Mouse (Mus musculus) c-Kit-positive CD71-positive TER-119-positive erythroid progenitor cells, embryonic 14.5 days (primary cell): ENCODE data around the gene Rarb.

ENCODE experiments used
- DNase-seq: peaks from one replicate; pipeline ENCODE4 v3.0.0-alpha.2; 2013; ENCODE audit warnings: low spot score

The Rarb gene

GRCm38 (mm10) chr14:16578100-16578499, 240.9 kb downstream of the Rarb start:
- DNase-seq: no peak

- no peak for DNase-seq
Observed at GRCm38 (mm10) chr14:16577049-16577448, 241.9 kb downstream of the Rarb start.

- no peak for DNase-seq
Observed at GRCm38 (mm10) chr14:16574925-16575721, 243.8 kb downstream of the Rarb start.

- DNase-seq: no peak
Observed at GRCm38 (mm10) chr14:16573475-16574171, 245.3 kb downstream of the Rarb start.

- DNase-seq: no peak
Observed at GRCm38 (mm10) chr14:16572755-16573340, 246.1 kb downstream of the Rarb start.

- no peak for DNase-seq
Observed at GRCm38 (mm10) chr14:16569506-16570001, 249.4 kb downstream of the Rarb start.

GRCm38 (mm10) chr14:16566920-16567319, 252.0 kb downstream of the Rarb start:
- no peak for DNase-seq

- no peak for DNase-seq
Observed at GRCm38 (mm10) chr14:16563912-16564311, 255.0 kb downstream of the Rarb start.

- DNase-seq: no peak
Observed at GRCm38 (mm10) chr14:16561496-16562170, 257.3 kb downstream of the Rarb start.

GRCm38 (mm10) chr14:16559294-16560217, 259.4 kb downstream of the Rarb start:
- DNase-seq: no peak

GRCm38 (mm10) chr14:16558033-16558432, 260.9 kb downstream of the Rarb start:
- no peak for DNase-seq

GRCm38 (mm10) chr14:16554643-16555459, 264.1 kb downstream of the Rarb start:
- no peak for DNase-seq

GRCm38 (mm10) chr14:16554319-16554642, 264.7 kb downstream of the Rarb start:
- no peak for DNase-seq

- no peak for DNase-seq
Observed at GRCm38 (mm10) chr14:16552293-16552692, 266.7 kb downstream of the Rarb start.

- no peak for DNase-seq
Observed at GRCm38 (mm10) chr14:16551843-16552242, 267.1 kb downstream of the Rarb start.

GRCm38 (mm10) chr14:16548200-16548576, 270.8 kb downstream of the Rarb start:
- DNase-seq: no peak

- no peak for DNase-seq
Observed at GRCm38 (mm10) chr14:16547492-16548199, 271.3 kb downstream of the Rarb start.

- DNase-seq: no peak
Observed at GRCm38 (mm10) chr14:16544995-16545394, 274.0 kb downstream of the Rarb start.

GRCm38 (mm10) chr14:16541641-16542040, 277.3 kb downstream of the Rarb start:
- no peak for DNase-seq

- DNase-seq: no peak
Observed at GRCm38 (mm10) chr14:16537433-16537832, 281.5 kb downstream of the Rarb start.
